Mouse (Mus musculus) midbrain, embryonic 10.5 days (tissue): Measurements from ENCODE around the gene Fam178b. TPM values are rescaled to one million over a fixed set of nuclear protein-coding genes. Genes with fewer than 3 reads are reported as not detected.
"Not testable (repeated sequence)": the region's sequence is repeated elsewhere in the genome, so short reads cannot be mapped to it uniquely, and the experiment has no call there.

Experiments
- DNase-seq: peaks from one replicate; pipeline ENCODE4 v3.0.0-alpha.2; 2017; ENCODE audit warnings: low spot score
- H3K27ac ChIP-seq: fragments of 300-500 bp; sonication (generic); replicated peaks from 2 replicates; pipeline ENCODE4 v1.5.1; 2016; ENCODE audit warnings: mild to moderate bottlenecking
- H3K27me3 ChIP-seq: fragments of 300-500 bp; sonication (generic); 2 replicates; pipeline ENCODE4 v1.6.1; 2016; ENCODE audit warnings: low read depth, mild to moderate bottlenecking; ENCODE audit not compliant: poor library complexity, severe bottlenecking
- H3K36me3 ChIP-seq: fragments of 300-500 bp; sonication (generic); 2 replicates; pipeline ENCODE4 v1.6.1; 2016; ENCODE audit warnings: mild to moderate bottlenecking, moderate library complexity
- H3K4me1 ChIP-seq: fragments of 300-500 bp; sonication (generic); 2 replicates; pipeline ENCODE4 v1.6.1; 2016
- H3K4me3 ChIP-seq: fragments of 300-500 bp; sonication (generic); 2 replicates; pipeline ENCODE4 v1.5.1; 2016; ENCODE audit warnings: mild to moderate bottlenecking, moderate library complexity
- H3K9me3 ChIP-seq: fragments of 300-500 bp; sonication (generic); replicated peaks from 2 replicates; pipeline ENCODE4 v1.6.1; 2016; ENCODE audit warnings: mild to moderate bottlenecking
- WGBS: fragments of 180-500 bp; shearing (Covaris S2); methylation state at CpG from one replicate; pipeline ENCODE4 v1.1.7; 2016; 5-methylcytosine and 5-hydroxymethylcytosine counted together
- polyA plus RNA-seq: library from polyadenylated mRNA; unstranded; fragments of >200 nt; fragmentation: Nextera tagmentation; extraction: Ambion mirVana; gene quantifications from 2 replicates; pipeline ENCODE4 v1.2.1, GENCODE M21; 2016

Fam178b gene
- polyA plus RNA-seq, 1 experiment from 2014 or later, result 0.33 TPM

DNA sequence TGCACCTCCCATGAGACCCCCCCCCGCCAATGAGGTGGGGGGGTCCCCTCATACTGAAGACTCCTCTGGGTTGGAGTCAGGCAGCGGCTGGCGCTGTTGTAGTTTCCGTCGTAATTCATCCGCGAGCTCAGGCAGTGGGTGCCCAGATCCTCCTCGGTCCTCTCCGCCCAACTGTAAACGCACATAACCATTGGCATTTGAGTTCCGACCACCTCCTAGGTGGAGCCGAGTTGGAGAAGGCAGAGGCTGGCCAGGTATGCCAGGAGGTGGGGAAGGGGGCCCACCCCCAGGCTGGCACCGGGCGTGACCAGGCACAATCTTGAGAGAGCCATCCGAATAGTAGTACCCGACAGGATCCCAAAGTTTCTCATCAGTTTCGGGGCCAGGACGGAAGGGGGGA lies 133.5 kb downstream of the Fam178b start:
- 91% methylated on average over 18 of the region's 18 CpGs for WGBS
- H3K4me1 ChIP-seq, result peaks cover 54% of the 10 kb centered on the region
- H3K27me3 ChIP-seq, result no peaks in the 10 kb centered on the region
- no peak overlapping the region for H3K4me3 ChIP-seq
- 0 out of 2 replicates have a peak overlapping the region, but pooled peaks have one; percentile 6 for H3K27ac ChIP-seq
- no peaks in the 10 kb centered on the region for H3K9me3 ChIP-seq
- peaks cover 66% of the 10 kb centered on the region for H3K36me3 ChIP-seq
- DNase-seq, result no peak

DNA sequence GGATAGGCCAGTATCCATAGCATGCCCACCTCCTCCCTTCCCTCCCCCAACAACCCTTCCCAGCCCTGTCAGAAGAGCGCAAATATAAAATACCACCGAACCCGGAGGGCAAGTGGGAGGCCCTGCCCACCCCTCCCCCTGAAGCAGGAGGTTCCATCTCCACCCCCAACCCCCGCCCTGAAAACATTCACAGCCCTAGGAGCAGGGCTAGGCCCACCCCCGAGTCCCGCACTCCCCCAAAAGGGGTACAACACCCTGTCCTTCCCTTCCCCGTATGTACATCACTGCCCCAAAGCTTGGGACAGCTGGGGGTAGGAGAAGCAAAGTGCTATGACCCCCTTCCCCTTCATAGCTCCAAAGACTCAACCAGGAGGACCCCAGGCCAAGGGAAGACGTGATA lies 134.2 kb downstream of the Fam178b start:
- peak overlapping the region; percentile 4; the same call in 1 of the 2 replicates for H3K4me3 ChIP-seq
- H3K4me1 ChIP-seq, result peaks cover 47% of the 10 kb centered on the region
- H3K36me3 ChIP-seq, result peaks cover 58% of the 10 kb centered on the region

DNA sequence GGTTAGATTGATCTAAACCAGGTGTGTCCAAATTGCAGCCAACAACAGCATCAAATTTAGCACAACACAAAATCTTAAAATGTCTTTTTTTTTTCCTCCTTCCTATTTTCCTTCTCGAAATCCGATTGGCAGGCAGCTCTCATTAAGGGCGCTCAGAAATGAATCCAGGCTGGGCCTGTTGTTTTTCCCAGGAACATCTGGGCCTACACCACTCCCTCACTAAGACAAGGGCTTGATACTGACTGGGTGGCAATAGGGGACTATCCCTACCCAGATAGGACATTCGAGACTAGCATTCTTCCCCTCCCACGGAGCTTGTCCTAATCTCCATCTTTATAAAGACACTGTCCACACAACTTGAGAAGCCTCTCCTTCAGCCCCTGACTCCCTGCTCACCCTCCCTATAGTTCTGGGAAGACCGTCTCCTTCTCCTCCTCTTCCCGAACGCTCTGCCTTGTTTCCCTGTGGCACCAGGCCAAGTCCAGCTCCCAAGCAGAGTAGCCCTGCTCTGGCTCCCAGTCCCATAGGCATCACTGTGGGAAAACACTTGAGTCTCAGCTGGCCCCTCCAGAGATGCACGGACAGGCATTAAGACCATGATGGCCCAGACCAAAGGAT lies 134.9 kb downstream of the Fam178b start:
- WGBS, result 52% methylated on average over 9 of the region's 9 CpGs
- H3K27ac ChIP-seq, result peak overlapping the region; percentile 77; the same call in 1 of the 2 replicates
- peaks cover 47% of the 10 kb centered on the region for H3K4me1 ChIP-seq
- H3K4me3 ChIP-seq, result no peak overlapping the region
- H3K9me3 ChIP-seq, result no peaks in the 10 kb centered on the region
- no peak for DNase-seq
- H3K36me3 ChIP-seq, result peaks cover 52% of the 10 kb centered on the region
- no peaks in the 10 kb centered on the region for H3K27me3 ChIP-seq

More for the DNA sequence above, 134.2 kb downstream of the Fam178b start:
- Histone ChIP-seq H3K27me3 (no peaks in the 10 kb centered on the region), H3K9me3 (no peaks in the 10 kb centered on the region), H3K27ac (no peak overlapping the region)
- DNase-seq, result no peak
- WGBS, result 63% methylated on average over 8 of the region's 8 CpGs

DNA sequence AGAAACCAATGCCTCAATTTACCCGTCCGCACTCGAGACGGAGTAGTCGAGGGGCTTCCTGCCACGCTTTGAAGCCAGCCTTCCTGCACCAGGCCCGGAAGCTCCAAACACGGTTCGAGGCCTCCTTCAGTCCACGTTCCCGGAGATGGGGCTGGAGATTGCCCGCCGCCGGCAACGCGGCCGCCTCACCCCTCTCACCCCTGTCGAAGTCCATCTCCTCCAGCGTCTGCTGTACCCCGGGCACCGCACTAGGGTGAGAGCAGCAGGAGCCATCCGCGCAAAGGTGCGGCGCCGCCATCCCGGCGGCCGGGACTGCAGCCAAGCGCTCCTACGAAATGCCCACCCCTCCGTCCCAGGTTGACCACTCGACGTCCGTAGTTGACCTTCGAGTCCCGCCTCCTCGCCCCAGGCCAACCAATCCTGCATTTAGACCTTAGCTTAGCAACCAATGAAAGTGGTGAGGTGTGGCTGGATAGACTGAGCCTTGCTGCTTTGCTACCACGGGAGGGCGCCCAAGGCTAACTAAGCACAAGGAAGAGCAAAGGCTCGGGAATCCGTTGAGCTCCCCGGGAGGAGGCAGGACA lies 136.0 kb downstream of the Fam178b start, which contains the start of gene Ankrd39:
Ankrd39 (minus strand) TSS at position 558 of the 584 bp plus-strand sequence.
- Histone ChIP-seq H3K9me3 (no peaks in the 10 kb centered on the region), H3K27ac (peak within 1 kb of the TSS; percentile 84), H3K27me3 (no peaks in the 10 kb centered on the region), H3K36me3 (peaks cover 47% of the 10 kb centered on the region), H3K4me3 (peak within 1 kb of the TSS; percentile 61), H3K4me1 (peaks cover 44% of the 10 kb centered on the region)
- peak; percentile 98 for DNase-seq
- WGBS, result under 1% methylated on average over 43 of the region's 43 CpGs

DNA sequence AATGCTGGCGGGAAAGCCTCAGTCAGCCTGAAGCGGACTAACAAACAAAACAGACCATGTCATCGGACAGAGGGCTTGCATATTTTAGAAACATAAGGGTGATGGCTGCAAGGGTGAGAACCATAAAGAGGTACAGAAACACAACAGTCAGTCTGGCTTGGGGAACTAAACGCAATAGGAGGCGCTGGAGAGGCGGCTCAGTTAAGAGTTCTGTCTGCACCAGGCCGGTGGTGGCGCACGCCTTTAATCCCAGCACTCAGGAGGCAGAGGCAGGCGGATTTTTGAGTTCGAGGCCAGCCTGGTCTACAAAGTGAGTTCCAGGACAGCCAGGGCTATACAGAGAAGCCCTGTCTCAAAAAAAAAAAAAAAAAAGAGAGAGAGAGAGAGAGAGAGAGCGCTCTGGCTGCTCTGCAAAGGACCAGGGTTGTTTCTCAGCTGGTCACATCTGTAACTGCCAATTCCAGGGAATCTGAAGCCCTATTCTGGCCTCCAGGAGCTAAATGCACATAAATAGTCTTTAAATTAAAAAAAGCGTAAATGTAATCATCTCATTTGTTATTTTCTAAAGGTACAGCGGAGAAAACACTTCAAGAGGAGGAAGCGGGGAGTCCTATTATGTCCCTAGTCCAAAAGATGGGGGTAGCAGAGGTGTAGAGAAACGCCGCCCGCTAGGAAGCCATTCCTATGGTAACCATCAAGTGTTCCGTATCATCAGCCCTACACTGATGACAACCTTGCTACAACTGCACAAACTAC lies 137.0 kb downstream of the Fam178b start:
- peak overlapping the region; percentile 61 for H3K4me3 ChIP-seq
- H3K9me3 ChIP-seq, result no peaks in the 10 kb centered on the region
- no peak for DNase-seq
- H3K27me3 ChIP-seq, result no peaks in the 10 kb centered on the region
- peaks cover 44% of the 10 kb centered on the region for H3K4me1 ChIP-seq
- 77% methylated on average over 19 of the region's 19 CpGs for WGBS
- H3K36me3 ChIP-seq, result peaks cover 46% of the 10 kb centered on the region
- no peak overlapping the region for H3K27ac ChIP-seq

DNA sequence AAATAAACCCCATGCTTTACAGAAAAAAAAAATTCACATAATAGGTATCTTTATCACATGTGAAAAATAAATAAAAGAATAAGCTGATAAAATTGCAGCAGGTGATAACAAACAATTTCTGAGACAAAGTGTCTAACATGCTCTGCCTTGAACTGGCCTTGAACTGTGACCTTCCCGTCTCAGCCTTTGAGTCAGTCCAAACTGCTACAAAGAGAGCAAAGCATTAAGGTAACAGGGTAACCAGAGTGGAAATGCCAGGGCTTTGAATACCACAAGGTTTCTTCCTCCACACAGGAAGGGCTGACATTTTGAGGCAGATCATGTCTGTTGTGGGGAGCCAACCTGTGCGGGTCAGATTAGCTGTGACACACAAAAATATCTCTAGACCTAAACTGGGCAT lies 137.6 kb downstream of the Fam178b start:
- no peaks in the 10 kb centered on the region for H3K9me3 ChIP-seq
- H3K27ac ChIP-seq, result no peak overlapping the region
- no peaks in the 10 kb centered on the region for H3K27me3 ChIP-seq
- no peak for DNase-seq
- no peak overlapping the region for H3K4me3 ChIP-seq
- H3K4me1 ChIP-seq, result peaks cover 42% of the 10 kb centered on the region
- 91% methylated on average over 2 of the region's 2 CpGs for WGBS
- peaks cover 45% of the 10 kb centered on the region for H3K36me3 ChIP-seq

DNA sequence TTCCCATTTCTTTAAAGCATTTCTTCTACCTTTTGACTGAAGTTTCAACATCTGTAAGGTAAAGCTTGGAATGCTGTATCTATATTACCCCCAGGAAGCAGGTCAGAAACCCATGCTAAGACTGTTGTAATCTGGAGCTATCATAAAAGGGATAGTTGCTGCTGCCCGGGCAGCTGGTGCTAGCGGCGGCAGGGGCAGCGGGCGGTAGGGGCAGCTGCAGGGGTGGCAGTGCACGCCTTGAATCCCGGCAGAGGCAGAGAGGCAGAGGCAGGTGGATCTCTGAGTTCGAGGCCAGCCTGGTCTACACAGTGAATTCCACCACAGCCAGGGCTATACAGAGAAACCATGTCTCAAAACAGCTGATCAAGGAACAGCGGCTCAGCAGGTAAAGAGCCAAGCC lies 140.1 kb downstream of the Fam178b start:
- Histone ChIP-seq H3K27ac (no peak overlapping the region), H3K27me3 (no peaks in the 10 kb centered on the region), H3K4me1 (peaks cover 21% of the 10 kb centered on the region), H3K9me3 (no peaks in the 10 kb centered on the region), H3K36me3 (peaks cover 39% of the 10 kb centered on the region), H3K4me3 (no peak overlapping the region)
- no peak for DNase-seq
- 95% methylated on average over 9 of the region's 9 CpGs for WGBS

DNA sequence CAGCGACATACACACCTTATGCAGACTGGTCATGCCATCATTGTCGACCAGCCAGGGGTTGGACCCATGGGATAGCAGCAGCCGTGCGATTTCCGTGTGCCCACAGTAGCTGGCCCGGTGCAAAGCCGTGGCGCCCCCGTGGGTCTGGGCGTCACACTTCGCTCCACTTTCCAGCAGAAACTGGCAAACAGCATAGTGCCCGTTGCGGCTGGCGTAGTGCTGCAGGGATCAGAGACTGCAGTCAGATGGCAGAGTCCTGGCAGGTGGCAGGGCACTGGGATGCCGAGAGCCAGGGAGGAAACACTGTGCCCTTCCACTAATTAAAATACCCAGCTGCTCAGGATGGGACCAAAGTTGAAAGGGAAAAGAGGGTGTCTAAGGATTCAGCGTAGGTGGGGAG lies 141.1 kb downstream of the Fam178b start:
- Histone ChIP-seq H3K4me3 (no peak overlapping the region), H3K9me3 (no peaks in the 10 kb centered on the region), H3K36me3 (peaks cover 39% of the 10 kb centered on the region), H3K27ac (no peak overlapping the region), H3K27me3 (no peaks in the 10 kb centered on the region), H3K4me1 (peaks cover 14% of the 10 kb centered on the region)
- no peak for DNase-seq
- WGBS, result 95% methylated on average over 16 of the region's 16 CpGs

DNA sequence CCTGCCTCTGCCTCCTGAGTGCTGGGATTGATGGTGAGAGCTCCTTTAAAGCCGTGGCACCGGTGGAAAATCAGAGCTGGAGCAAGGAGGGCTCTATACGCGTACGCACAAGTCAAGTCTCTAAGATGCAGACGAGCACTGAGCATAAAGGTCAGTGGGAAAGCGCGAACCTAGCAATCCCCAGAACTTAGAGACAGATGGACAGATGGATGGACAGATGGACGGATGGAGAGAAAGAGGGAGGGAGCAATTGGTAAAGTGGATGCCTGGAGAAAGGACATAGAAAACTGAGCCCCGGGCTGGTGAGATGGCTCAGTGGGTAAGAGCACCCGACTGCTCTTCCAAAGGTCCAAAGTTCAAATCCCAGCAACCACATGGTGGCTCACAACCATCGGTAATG lies 142.2 kb downstream of the Fam178b start:
- WGBS, result 91% methylated on average over 12 of the region's 12 CpGs
- H3K4me1 ChIP-seq, result peaks cover 4% of the 10 kb centered on the region; the same call in 1 of the 2 replicates
- H3K4me3 ChIP-seq, result no peak overlapping the region
- no peak for DNase-seq
- no peaks in the 10 kb centered on the region for H3K27me3 ChIP-seq
- H3K27ac ChIP-seq, result no peak overlapping the region
- no peaks in the 10 kb centered on the region for H3K9me3 ChIP-seq
- H3K36me3 ChIP-seq, result peaks cover 39% of the 10 kb centered on the region

DNA sequence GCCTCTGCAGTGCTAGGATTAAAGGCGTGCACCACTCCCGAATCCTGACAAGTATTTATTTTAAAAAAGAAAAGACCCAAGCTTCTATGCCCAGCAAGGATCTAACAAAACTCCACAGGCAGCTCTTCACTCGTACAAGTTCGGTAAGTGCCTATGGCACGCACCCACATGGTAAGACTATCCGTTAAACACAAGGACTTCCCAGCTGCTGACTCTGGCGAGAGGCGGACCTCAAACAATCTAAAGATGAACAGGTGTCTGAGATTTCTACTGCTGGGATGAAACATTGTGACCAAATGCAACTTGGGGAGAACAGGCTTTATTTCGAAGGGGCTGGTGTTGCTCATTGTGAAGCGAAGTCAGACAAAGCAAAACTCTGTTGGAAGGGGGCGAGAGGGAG lies 142.9 kb downstream of the Fam178b start:
- Histone ChIP-seq H3K27me3 (no peaks in the 10 kb centered on the region), H3K36me3 (peaks cover 39% of the 10 kb centered on the region), H3K4me1 (no peaks in the 10 kb centered on the region), H3K9me3 (no peaks in the 10 kb centered on the region), H3K27ac (no peak overlapping the region), H3K4me3 (no peak overlapping the region)
- 90% methylated on average over 11 of the region's 11 CpGs for WGBS
- no peak for DNase-seq

DNA sequence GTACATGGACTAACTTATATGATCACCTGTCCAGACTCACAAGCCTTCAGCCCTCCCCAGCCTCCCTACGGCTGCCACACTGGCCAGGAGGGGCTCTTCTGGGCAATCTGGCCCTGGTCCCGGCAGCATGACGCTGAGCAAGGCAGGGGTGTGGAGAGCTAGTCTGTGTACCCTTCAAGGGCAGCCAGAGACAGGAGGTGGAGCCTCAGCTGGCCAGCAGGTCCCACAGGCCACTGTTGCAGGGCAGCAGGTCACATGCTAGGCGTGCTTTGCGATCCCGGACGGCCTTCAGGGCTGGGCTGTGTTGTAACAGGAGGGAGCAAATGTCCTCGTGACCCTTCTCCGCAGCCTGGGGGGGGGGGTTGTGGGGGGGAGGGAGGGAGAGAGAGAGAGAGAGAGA lies 143.8 kb downstream of the Fam178b start, which contains the start of gene Gm42417:
Gm42417 (minus strand) TSS at position 244 of the 400 bp plus-strand sequence.
- no peak within 1 kb of the TSS for H3K4me3 ChIP-seq
- H3K4me1 ChIP-seq, result no peaks in the 10 kb centered on the region
- no peaks in the 10 kb centered on the region for H3K27me3 ChIP-seq
- WGBS, result 77% methylated on average over 9 of the region's 9 CpGs
- H3K9me3 ChIP-seq, result no peaks in the 10 kb centered on the region
- H3K36me3 ChIP-seq, result peaks cover 39% of the 10 kb centered on the region
- H3K27ac ChIP-seq, result no peak within 1 kb of the TSS
- DNase-seq, result no peak

DNA sequence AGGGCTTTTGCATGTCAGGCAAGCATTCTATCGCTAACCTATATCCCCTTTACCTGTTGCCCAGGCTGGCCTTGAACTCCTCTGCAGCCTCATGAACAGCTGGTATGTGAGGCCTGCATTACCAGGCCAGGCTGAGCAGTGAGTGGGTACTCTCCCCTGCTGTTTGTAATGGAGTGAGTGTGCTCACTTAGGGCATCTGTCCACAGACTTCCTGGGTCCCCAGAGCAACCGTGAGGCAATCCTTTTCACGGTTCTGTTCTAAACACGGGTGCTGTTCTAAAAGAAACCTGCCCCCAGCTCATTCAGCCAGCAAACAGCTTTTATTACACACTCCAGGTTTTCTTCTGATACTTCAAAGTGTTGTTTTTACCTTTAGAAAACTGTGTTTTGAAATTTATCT lies 144.3 kb downstream of the Fam178b start:
- WGBS, result 92% methylated on average over 4 of the region's 4 CpGs
- Histone ChIP-seq H3K4me1 (no peaks in the 10 kb centered on the region), H3K4me3 (no peak overlapping the region), H3K27ac (no peak overlapping the region), H3K36me3 (peaks cover 39% of the 10 kb centered on the region), H3K27me3 (no peaks in the 10 kb centered on the region), H3K9me3 (no peaks in the 10 kb centered on the region)
- no peak for DNase-seq

DNA sequence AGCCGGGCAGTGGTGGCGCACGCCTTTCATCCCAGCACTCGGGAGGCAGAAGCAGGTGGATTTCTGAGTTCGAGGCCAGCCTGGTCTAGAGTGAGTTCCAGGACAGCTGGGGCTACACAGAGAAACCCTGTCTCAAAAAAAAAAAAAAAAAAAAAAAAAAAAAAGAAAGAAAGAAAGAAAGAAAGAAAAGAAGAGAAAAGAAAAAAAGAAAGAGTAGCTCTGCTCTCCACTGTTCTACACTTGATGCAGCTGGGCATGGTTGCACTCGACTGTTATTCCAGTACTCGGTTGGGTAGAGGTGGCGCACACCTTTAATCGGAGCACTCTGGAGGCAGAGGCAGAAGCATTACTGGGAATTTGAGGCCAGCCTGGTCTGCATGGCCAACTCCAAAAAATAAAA lies 146.2 kb downstream of the Fam178b start, which contains the start of gene Ankrd23:
Ankrd23 (minus strand) TSS at position 101 of the 400 bp plus-strand sequence.
- not testable (repeated sequence) for H3K4me1 ChIP-seq, H3K27ac ChIP-seq, DNase-seq, H3K4me3 ChIP-seq, H3K9me3 ChIP-seq, H3K27me3 ChIP-seq
- H3K36me3 ChIP-seq, result peaks cover 36% of the 10 kb centered on the region
- 93% methylated on average over 9 of the region's 9 CpGs for WGBS
